Mouse (Mus musculus): ENCODE data around the gene Ikzf1.

- TF ChIP-seq EP300 (IDR thresholded peaks at IDR 0.05; ENCODE audit: low read depth) (no peak), CTCF (IDR thresholded peaks at IDR 0.05; ENCODE audit: low read depth) (no peak)
These were observed 121.1 kb downstream of the Ikzf1 start for GRCm38 (mm10) chr11:11805951-11806350.

Data from heart, postnatal 0 days (tissue).